Mouse (Mus musculus) MEL-GATA-1-ER (cell line): ENCODE data around the gene Flvcr1.
"Not testable (repeated sequence)": the region's sequence is repeated elsewhere in the genome, so short reads cannot be mapped to it uniquely, and the experiment has no call there.

Source experiments
- DNase-seq: peaks from one replicate; pipeline ENCODE4 v3.0.0-alpha.2; 2012; ENCODE audit warnings: low read depth; ENCODE audit errors: extremely low read depth

Flvcr1 gene

GRCm38 (mm10) chr1:191041352-191041751, 15.4 kb upstream of the Flvcr1 start:
- no peak for DNase-seq

- DNase-seq, result no peak
Measured at GRCm38 (mm10) chr1:191037999-191038398, 12.0 kb upstream of the Flvcr1 start.

GRCm38 (mm10) chr1:191036554-191037334, 10.8 kb upstream of the Flvcr1 start, which contains the start of gene Spata45:
Gene Spata45, plus strand, starts transcription at chr1:191036639.
- no peak for DNase-seq

- DNase-seq, result no peak
Measured at GRCm38 (mm10) chr1:191035649-191036048, 9.7 kb upstream of the Flvcr1 start.

- not testable (repeated sequence) for DNase-seq
Measured at GRCm38 (mm10) chr1:191030922-191031425, 5.0 kb upstream of the Flvcr1 start.

GRCm38 (mm10) chr1:191030182-191030581, 4.2 kb upstream of the Flvcr1 start:
- no peak for DNase-seq

GRCm38 (mm10) chr1:191025016-191026012, 644 bp downstream of the Flvcr1 start:
- no peak for DNase-seq

- not testable (repeated sequence) for DNase-seq
Measured at GRCm38 (mm10) chr1:191023806-191024205, 2.2 kb downstream of the Flvcr1 start.

- DNase-seq, result no peak
Measured at GRCm38 (mm10) chr1:191023140-191023539, 2.8 kb downstream of the Flvcr1 start.

GRCm38 (mm10) chr1:191021016-191021415, 4.9 kb downstream of the Flvcr1 start:
- no peak for DNase-seq

- DNase-seq, result no peak
Measured at GRCm38 (mm10) chr1:191020217-191020924, 5.6 kb downstream of the Flvcr1 start.

- DNase-seq, result no peak
Measured at GRCm38 (mm10) chr1:191019803-191020202, 6.2 kb downstream of the Flvcr1 start.

GRCm38 (mm10) chr1:191014271-191014670, 11.7 kb downstream of the Flvcr1 start:
- DNase-seq, result no peak

- no peak for DNase-seq
Measured at GRCm38 (mm10) chr1:191008707-191009106, 17.3 kb downstream of the Flvcr1 start.

GRCm38 (mm10) chr1:191002201-191002600, 23.8 kb downstream of the Flvcr1 start:
- DNase-seq, result no peak

GRCm38 (mm10) chr1:191000686-191001085, 25.3 kb downstream of the Flvcr1 start:
- DNase-seq, result no peak

- DNase-seq, result no peak
Measured at GRCm38 (mm10) chr1:190998027-190998426, 27.9 kb downstream of the Flvcr1 start.

- no peak for DNase-seq
Measured at GRCm38 (mm10) chr1:190996346-190996877, 29.5 kb downstream of the Flvcr1 start.

- no peak for DNase-seq
Measured at GRCm38 (mm10) chr1:190995548-190995947, 30.4 kb downstream of the Flvcr1 start.

- no peak for DNase-seq
Measured at GRCm38 (mm10) chr1:190989437-190990082, 36.4 kb downstream of the Flvcr1 start.
